Mouse (Mus musculus): ENCODE measurements around the gene Ak4. TPM values are rescaled to one million over a fixed set of nuclear protein-coding genes. Genes with fewer than 3 reads are reported as not detected.

The Ak4 gene
- polyA plus RNA-seq, 1 experiment from 2014 or later = 5.3 TPM

DNA sequence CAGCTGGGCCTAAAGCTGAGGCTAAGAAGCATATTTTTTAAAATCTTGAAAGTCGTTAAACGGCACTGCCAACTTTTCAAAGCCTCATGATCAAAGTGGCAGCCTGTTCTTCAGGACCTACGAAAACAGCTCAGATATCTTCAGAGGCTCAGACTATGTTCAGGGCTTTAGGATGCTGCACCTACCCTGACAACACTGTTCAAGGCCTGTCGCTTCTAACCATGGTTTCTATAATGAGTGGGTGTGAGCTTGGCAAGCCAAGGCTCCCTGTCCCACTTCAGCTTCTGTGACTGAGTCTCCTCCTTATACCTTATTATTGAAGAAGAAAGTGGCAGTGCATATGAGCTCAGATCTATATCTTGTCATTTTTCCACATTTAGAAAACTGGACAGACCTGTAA, 40.3 kb downstream of the Ak4 start:
- no peaks in the 10 kb centered on the region for H3K36me3 ChIP-seq (ENCODE audit: insufficient read depth, low read length)
- no peak overlapping the region for H3K4me3 ChIP-seq (ENCODE audit: low read depth, low read length)
- no peak overlapping the region for H3K4me2 ChIP-seq (replicated peaks; ENCODE audit: low read depth, low read length)
- ATAC-seq (no peak), DNase-seq (ENCODE audit: low spot score) (no peak)
- no peaks in the 10 kb centered on the region for H3K27me3 ChIP-seq (replicated peaks; ENCODE audit: insufficient read depth, low read length)
- no peak overlapping the region for H3K9ac ChIP-seq (replicated peaks; ENCODE audit: low read depth)
- H3K4me1 ChIP-seq (ENCODE audit: insufficient read depth, low read depth, low read length) = no peaks in the 10 kb centered on the region
- no peaks in the 10 kb centered on the region for H3K9me3 ChIP-seq (ENCODE audit: low read length)
- H3K27ac ChIP-seq (ENCODE audit: low read length) = no peak overlapping the region
- WGBS = 78% methylated on average over 4 of the region's 4 CpGs
- TF ChIP-seq CTCF (IDR thresholded peaks at IDR 0.05) (no peak), EP300 (IDR thresholded peaks at IDR 0.05) (no peak)

DNA sequence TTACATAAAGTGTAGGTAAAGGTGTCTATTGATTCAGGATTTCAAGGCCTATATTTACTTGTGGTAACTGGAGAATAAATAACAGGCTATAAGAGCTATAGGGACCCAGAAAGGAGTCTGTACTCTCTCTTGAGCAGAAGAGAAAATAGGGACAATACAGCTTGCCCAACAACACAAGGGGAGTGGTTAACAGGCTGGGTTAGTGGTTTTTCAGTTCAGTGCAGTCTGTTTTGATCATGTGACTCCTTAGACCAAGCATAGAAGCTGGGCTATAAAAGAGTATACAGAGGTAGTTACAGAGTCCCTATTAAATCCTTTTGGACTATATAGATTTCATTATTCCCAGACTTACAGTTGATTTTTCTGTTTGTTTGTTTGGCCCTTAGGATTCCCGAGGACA, 41.0 kb downstream of the Ak4 start:
- no peaks in the 10 kb centered on the region for H3K36me3 ChIP-seq (ENCODE audit: insufficient read depth, low read length)
- no peaks in the 10 kb centered on the region for H3K4me1 ChIP-seq (ENCODE audit: insufficient read depth, low read depth, low read length)
- no peak for ATAC-seq
- no peak overlapping the region for H3K9ac ChIP-seq (replicated peaks; ENCODE audit: low read depth)
- no peaks in the 10 kb centered on the region for H3K9me3 ChIP-seq (ENCODE audit: low read length)
- TF ChIP-seq EP300 (IDR thresholded peaks at IDR 0.05) (no peak), CTCF (IDR thresholded peaks at IDR 0.05) (no peak)
- H3K27ac ChIP-seq (ENCODE audit: low read length) = no peak overlapping the region
- H3K4me3 ChIP-seq (ENCODE audit: low read depth, low read length) = no peak overlapping the region
- H3K4me2 ChIP-seq (replicated peaks; ENCODE audit: low read depth, low read length) = no peak overlapping the region
- 73% methylated on average over 1 of the region's 1 CpGs for WGBS
- H3K27me3 ChIP-seq (replicated peaks; ENCODE audit: insufficient read depth, low read length) = no peaks in the 10 kb centered on the region
- DNase-seq (ENCODE audit: low spot score) = no peak

DNA sequence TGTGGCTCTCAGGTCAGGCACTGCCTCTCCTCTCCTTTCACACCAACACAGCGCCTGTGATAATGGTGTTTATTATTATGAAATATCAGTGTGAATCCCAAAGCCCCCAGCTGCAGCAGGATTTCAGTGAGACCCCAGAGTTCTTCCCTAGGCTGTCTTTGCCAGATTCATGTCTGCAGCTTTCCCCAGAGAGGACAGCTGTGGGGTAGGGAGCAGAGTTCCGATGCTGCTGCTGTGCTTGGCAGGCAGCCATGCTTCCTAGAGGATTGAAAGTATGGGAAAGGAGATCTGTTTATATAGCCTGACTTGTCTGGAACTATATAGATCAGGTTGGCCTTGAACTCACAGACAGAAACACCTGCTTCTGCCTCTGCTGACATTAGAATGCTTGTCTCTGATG, 43.0 kb downstream of the Ak4 start:
- no peak for TF ChIP-seq CTCF (IDR thresholded peaks at IDR 0.05)
- no peak for TF ChIP-seq EP300 (IDR thresholded peaks at IDR 0.05)
- DNase-seq (ENCODE audit: low spot score) = no peak
- WGBS = 52% methylated on average over 2 of the region's 2 CpGs

DNA sequence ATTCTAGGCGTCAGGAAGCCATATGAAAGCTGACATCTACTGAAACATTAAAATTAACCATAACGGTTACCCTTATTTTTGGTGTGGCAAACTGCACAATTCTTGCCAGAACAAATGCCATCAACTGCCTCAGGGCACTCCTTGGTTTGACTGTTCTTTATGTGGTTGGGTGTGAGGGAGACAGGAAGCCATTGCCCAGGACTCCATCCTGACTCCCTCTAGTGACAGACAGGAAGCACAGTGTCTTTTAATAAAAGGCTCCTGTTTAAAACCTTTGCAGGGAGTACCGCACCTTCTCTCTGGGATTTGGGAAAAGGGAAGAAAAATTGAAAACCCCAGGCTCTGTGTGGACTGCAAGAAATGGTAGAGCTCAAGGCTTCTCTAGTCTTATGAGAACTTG, 47.2 kb downstream of the Ak4 start:
- no peak overlapping the region for H3K9ac ChIP-seq (replicated peaks; ENCODE audit: low read depth)
- TF ChIP-seq CTCF (IDR thresholded peaks at IDR 0.05) (peak; percentile 43), EP300 (IDR thresholded peaks at IDR 0.05) (no peak)
- no peak overlapping the region for H3K27ac ChIP-seq (ENCODE audit: low read length)
- no peak overlapping the region for H3K4me3 ChIP-seq (ENCODE audit: low read depth, low read length)
- no peaks in the 10 kb centered on the region for H3K9me3 ChIP-seq (ENCODE audit: low read length)
- DNase-seq (ENCODE audit: low spot score) (no peak), ATAC-seq (no peak)
- no peaks in the 10 kb centered on the region for H3K4me1 ChIP-seq (ENCODE audit: insufficient read depth, low read depth, low read length)
- H3K27me3 ChIP-seq (replicated peaks; ENCODE audit: insufficient read depth, low read length) = no peaks in the 10 kb centered on the region
- 78% methylated on average over 3 of the region's 3 CpGs for WGBS
- H3K36me3 ChIP-seq (ENCODE audit: insufficient read depth, low read length) = no peaks in the 10 kb centered on the region
- no peak overlapping the region for H3K4me2 ChIP-seq (replicated peaks; ENCODE audit: low read depth, low read length)

More for the DNA sequence above, 43.0 kb downstream of the Ak4 start:
- ATAC-seq = no peak
- H3K36me3 ChIP-seq (ENCODE audit: insufficient read depth, low read length) = no peaks in the 10 kb centered on the region
- no peak overlapping the region for H3K27ac ChIP-seq (ENCODE audit: low read length)
- H3K27me3 ChIP-seq (replicated peaks; ENCODE audit: insufficient read depth, low read length) = no peaks in the 10 kb centered on the region
- no peaks in the 10 kb centered on the region for H3K4me1 ChIP-seq (ENCODE audit: insufficient read depth, low read depth, low read length)
- no peaks in the 10 kb centered on the region for H3K9me3 ChIP-seq (ENCODE audit: low read length)
- no peak overlapping the region for H3K4me2 ChIP-seq (replicated peaks; ENCODE audit: low read depth, low read length)
- H3K9ac ChIP-seq (replicated peaks; ENCODE audit: low read depth) = no peak overlapping the region
- no peak overlapping the region for H3K4me3 ChIP-seq (ENCODE audit: low read depth, low read length)

DNA sequence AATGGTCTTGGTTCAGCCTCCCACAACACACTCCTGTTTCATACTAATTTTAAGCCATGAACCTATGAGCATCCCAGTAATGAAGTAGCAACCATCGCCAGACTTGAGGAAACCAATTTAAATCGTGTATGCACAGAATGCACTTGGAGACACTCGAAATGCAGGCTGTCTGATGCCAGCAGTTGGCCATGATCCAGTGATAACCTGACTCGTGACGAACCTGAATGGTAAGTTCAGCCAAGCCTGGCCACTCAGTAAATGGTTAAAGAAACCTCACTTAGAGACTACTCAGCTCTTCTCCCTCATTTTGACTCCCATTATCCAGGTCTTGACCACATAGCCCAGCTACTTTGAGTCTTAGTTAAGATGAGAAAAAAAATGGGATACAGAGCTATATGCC, 50.2 kb downstream of the Ak4 start:
- H3K27ac ChIP-seq (ENCODE audit: low read length) = no peak overlapping the region
- H3K4me1 ChIP-seq (ENCODE audit: insufficient read depth, low read depth, low read length) = no peaks in the 10 kb centered on the region
- no peaks in the 10 kb centered on the region for H3K36me3 ChIP-seq (ENCODE audit: insufficient read depth, low read length)
- H3K27me3 ChIP-seq (replicated peaks; ENCODE audit: insufficient read depth, low read length) = no peaks in the 10 kb centered on the region
- H3K4me2 ChIP-seq (replicated peaks; ENCODE audit: low read depth, low read length) = no peak overlapping the region
- H3K9me3 ChIP-seq (ENCODE audit: low read length) = no peaks in the 10 kb centered on the region
- H3K9ac ChIP-seq (replicated peaks; ENCODE audit: low read depth) = no peak overlapping the region
- WGBS = 56% methylated on average over 5 of the region's 5 CpGs
- TF ChIP-seq EP300 (IDR thresholded peaks at IDR 0.05) = no peak
- no peak for TF ChIP-seq CTCF (IDR thresholded peaks at IDR 0.05)
- H3K4me3 ChIP-seq (ENCODE audit: low read depth, low read length) = no peak overlapping the region
- ATAC-seq (no peak), DNase-seq (ENCODE audit: low spot score) (no peak)

DNA sequence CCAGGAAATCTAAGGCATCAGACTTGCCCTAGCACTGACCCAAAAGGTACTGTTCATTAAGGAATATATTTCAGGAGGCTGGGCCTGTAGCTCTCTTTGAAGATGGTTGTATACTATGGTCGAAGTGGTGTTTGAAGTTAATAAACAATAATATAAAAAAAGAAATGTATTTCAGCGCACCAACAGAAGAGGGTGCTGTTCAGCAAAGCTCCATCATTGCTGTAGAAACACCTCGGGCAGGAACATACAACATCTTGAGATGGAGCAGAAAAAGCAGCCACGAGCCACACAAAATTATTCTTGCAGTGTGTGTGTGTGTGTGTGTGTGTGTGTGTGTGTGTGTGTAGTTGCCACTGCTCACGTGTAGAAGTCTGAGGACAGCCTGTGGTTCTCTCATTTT, 51.5 kb downstream of the Ak4 start:
- WGBS = 62% methylated on average over 5 of the region's 5 CpGs
- peak; percentile 66 for TF ChIP-seq CTCF (IDR thresholded peaks at IDR 0.05)
- no peak for TF ChIP-seq EP300 (IDR thresholded peaks at IDR 0.05)
- H3K36me3 ChIP-seq (ENCODE audit: insufficient read depth, low read length) = no peaks in the 10 kb centered on the region

DNA sequence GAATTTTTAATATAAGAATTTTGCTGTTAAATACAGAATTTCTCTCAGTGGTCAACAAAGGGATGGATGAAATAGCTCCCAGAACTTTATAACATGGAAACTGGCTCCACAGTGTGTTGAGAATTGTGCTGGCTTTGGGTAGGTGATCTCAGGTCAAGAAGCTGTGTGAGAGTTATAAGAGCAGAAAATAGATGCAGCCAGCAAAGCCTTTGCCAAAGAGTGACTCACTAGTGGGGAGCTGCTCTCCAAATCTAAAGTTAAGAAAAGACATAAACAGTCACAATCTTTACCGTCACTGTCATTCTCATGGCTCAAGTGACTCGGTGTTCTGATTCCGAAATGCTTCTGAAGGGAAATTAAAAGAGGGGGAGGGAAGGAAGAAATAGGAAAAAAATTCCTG, 53.7 kb downstream of the Ak4 start:
- Histone ChIP-seq H3K36me3 (ENCODE audit: insufficient read depth, low read length) (no peaks in the 10 kb centered on the region), H3K4me1 (ENCODE audit: insufficient read depth, low read depth, low read length) (no peaks in the 10 kb centered on the region), H3K9me3 (ENCODE audit: low read length) (no peaks in the 10 kb centered on the region), H3K27ac (ENCODE audit: low read length) (no peak overlapping the region), H3K27me3 (replicated peaks; ENCODE audit: insufficient read depth, low read length) (no peaks in the 10 kb centered on the region), H3K4me3 (ENCODE audit: low read depth, low read length) (no peak overlapping the region), H3K9ac (replicated peaks; ENCODE audit: low read depth) (no peak overlapping the region), H3K4me2 (replicated peaks; ENCODE audit: low read depth, low read length) (no peak overlapping the region)
- DNase-seq (ENCODE audit: low spot score) (no peak), ATAC-seq (no peak)
- WGBS = 69% methylated on average over 3 of the region's 3 CpGs
- no peak for TF ChIP-seq EP300 (IDR thresholded peaks at IDR 0.05)

More for the DNA sequence above, 51.5 kb downstream of the Ak4 start:
- Histone ChIP-seq H3K27me3 (replicated peaks; ENCODE audit: insufficient read depth, low read length) (no peaks in the 10 kb centered on the region), H3K27ac (ENCODE audit: low read length) (no peak overlapping the region), H3K4me2 (replicated peaks; ENCODE audit: low read depth, low read length) (no peak overlapping the region), H3K4me3 (ENCODE audit: low read depth, low read length) (no peak overlapping the region), H3K9me3 (ENCODE audit: low read length) (no peaks in the 10 kb centered on the region), H3K4me1 (ENCODE audit: insufficient read depth, low read depth, low read length) (no peaks in the 10 kb centered on the region), H3K9ac (replicated peaks; ENCODE audit: low read depth) (no peak overlapping the region)
- ATAC-seq (no peak), DNase-seq (ENCODE audit: low spot score) (no peak)
